Mouse (Mus musculus) bone marrow, adult 2 months (tissue): Measurements from ENCODE around the gene Lrrc7. TPM values are rescaled to one million over a fixed set of nuclear protein-coding genes. Genes with fewer than 3 reads are reported as not detected.

Source experiments
- H3K27ac ChIP-seq: fragments of 200-500 bp; 2 replicates; pipeline ENCODE4 v1.5.1; 2012; ENCODE audit warnings: low read depth, mild to moderate bottlenecking, control low read depth, inconsistent platforms, low read length; ENCODE audit not compliant: control insufficient read depth, poor library complexity, insufficient read depth
- H3K4me1 ChIP-seq: fragments of 200-500 bp; 2 replicates; pipeline ENCODE4 v1.6.1; 2011; ENCODE audit warnings: low read length; ENCODE audit not compliant: control insufficient read depth, insufficient read depth
- H3K4me3 ChIP-seq: fragments of 200-500 bp; replicated peaks from 2 replicates; pipeline ENCODE3; 2011; ENCODE audit warnings: mild to moderate bottlenecking, low read depth, low read length, control low read depth; ENCODE audit not compliant: control insufficient read depth
- CTCF ChIP-seq: fragments of 200-500 bp; IDR thresholded peaks from 2 replicates; pipeline ENCODE4 v1.5.1; 2011; ENCODE audit warnings: low read length, control low read depth; ENCODE audit not compliant: control insufficient read depth, insufficient read depth
- POLR2A ChIP-seq: fragments of 200-500 bp; IDR thresholded peaks from 2 replicates; pipeline ENCODE4 v1.6.1; 2011; ENCODE audit warnings: low read depth, mild to moderate bottlenecking, control low read depth, low read length, borderline replicate concordance; ENCODE audit not compliant: control insufficient read depth
- WGBS: fragments of 180-500 bp; shearing (Covaris S2); methylation state at CpG from one replicate; pipeline ENCODE4 v1.1.7; 2018; 5-methylcytosine and 5-hydroxymethylcytosine counted together
- polyA plus RNA-seq: library from polyadenylated mRNA; stranded (reverse); fragments of >200 nt; gene quantifications from 2 replicates; pipeline ENCODE4 v1.2.4, GENCODE M21; 2011; ENCODE audit warnings: low replicate concordance; ENCODE audit not compliant: missing spikeins, insufficient read depth, insufficient read length

Gene Lrrc7
- polyA plus RNA-seq, 1 experiment = not detected

GRCm38 (mm10) chr3:158252576-158252975 is 309.4 kb downstream of the Lrrc7 start:
- Histone ChIP-seq H3K4me1 (no peaks in the 10 kb centered on the region), H3K27ac (no peak overlapping the region), H3K4me3 (no peak overlapping the region)
- TF ChIP-seq POLR2A (no peak), CTCF (no peak)

- H3K4me3 ChIP-seq = no peak overlapping the region
- no peaks in the 10 kb centered on the region for H3K4me1 ChIP-seq
- 70% methylated on average over 1 of the region's 1 CpGs for WGBS
- TF ChIP-seq CTCF (no peak), POLR2A (no peak)
- H3K27ac ChIP-seq = no peak overlapping the region
Observed at GRCm38 (mm10) chr3:158247672-158248071, 314.3 kb downstream of the Lrrc7 start.

GRCm38 (mm10) chr3:158210657-158211056 is 351.4 kb downstream of the Lrrc7 start:
- 78% methylated on average over 2 of the region's 2 CpGs for WGBS
- Histone ChIP-seq H3K27ac (no peak overlapping the region), H3K4me1 (no peaks in the 10 kb centered on the region), H3K4me3 (no peak overlapping the region)
- no peak for TF ChIP-seq POLR2A
- TF ChIP-seq CTCF = no peak

GRCm38 (mm10) chr3:158210026-158210425 is 352.0 kb downstream of the Lrrc7 start:
- WGBS = 21% methylated on average over 2 of the region's 2 CpGs
- H3K4me3 ChIP-seq = no peak overlapping the region
- no peak for TF ChIP-seq POLR2A
- no peak for TF ChIP-seq CTCF
- H3K4me1 ChIP-seq = no peaks in the 10 kb centered on the region
- H3K27ac ChIP-seq = no peak overlapping the region

- H3K27ac ChIP-seq = no peak overlapping the region
- TF ChIP-seq POLR2A (no peak), CTCF (no peak)
- no peaks in the 10 kb centered on the region for H3K4me1 ChIP-seq
- H3K4me3 ChIP-seq = no peak overlapping the region
- WGBS = 41% methylated on average over 2 of the region's 2 CpGs
Observed at GRCm38 (mm10) chr3:158207840-158208239, 354.2 kb downstream of the Lrrc7 start.

- no peak overlapping the region for H3K4me3 ChIP-seq
- no peaks in the 10 kb centered on the region for H3K4me1 ChIP-seq
- TF ChIP-seq CTCF (no peak), POLR2A (no peak)
- no peak overlapping the region for H3K27ac ChIP-seq
- WGBS = 83% methylated on average over 3 of the region's 3 CpGs
Observed at GRCm38 (mm10) chr3:158202776-158203175, 359.2 kb downstream of the Lrrc7 start.

GRCm38 (mm10) chr3:158195426-158195825 is 366.6 kb downstream of the Lrrc7 start:
- Histone ChIP-seq H3K4me1 (no peaks in the 10 kb centered on the region), H3K27ac (no peak overlapping the region)

GRCm38 (mm10) chr3:158193229-158193628 is 368.8 kb downstream of the Lrrc7 start:
- Histone ChIP-seq H3K27ac (no peak overlapping the region), H3K4me1 (no peaks in the 10 kb centered on the region), H3K4me3 (no peak overlapping the region)
- 45% methylated on average over 1 of the region's 1 CpGs for WGBS
- TF ChIP-seq CTCF (no peak), POLR2A (no peak)

More at GRCm38 (mm10) chr3:158195426-158195825, 366.6 kb downstream of the Lrrc7 start:
- TF ChIP-seq CTCF (no peak), POLR2A (no peak)
- no peak overlapping the region for H3K4me3 ChIP-seq

- TF ChIP-seq POLR2A (no peak), CTCF (no peak)
- no peak overlapping the region for H3K27ac ChIP-seq
- WGBS = 65% methylated on average over 10 of the region's 10 CpGs
Observed at GRCm38 (mm10) chr3:158174880-158175735, 386.9 kb downstream of the Lrrc7 start.

More at GRCm38 (mm10) chr3:158174880-158175735, 386.9 kb downstream of the Lrrc7 start:
- H3K4me3 ChIP-seq = no peak overlapping the region
- H3K4me1 ChIP-seq = no peaks in the 10 kb centered on the region
